Mouse (Mus musculus): ENCODE data around the gene Kif12.

Gene Kif12

GRCm38 (mm10) chr4:63171969-63172685, at the start of gene Kif12:
Gene Kif12, minus strand, starts transcription at chr4:63172131.
- ATAC-seq (ENCODE audit: low TSS enrichment) = no peak

DNA sequence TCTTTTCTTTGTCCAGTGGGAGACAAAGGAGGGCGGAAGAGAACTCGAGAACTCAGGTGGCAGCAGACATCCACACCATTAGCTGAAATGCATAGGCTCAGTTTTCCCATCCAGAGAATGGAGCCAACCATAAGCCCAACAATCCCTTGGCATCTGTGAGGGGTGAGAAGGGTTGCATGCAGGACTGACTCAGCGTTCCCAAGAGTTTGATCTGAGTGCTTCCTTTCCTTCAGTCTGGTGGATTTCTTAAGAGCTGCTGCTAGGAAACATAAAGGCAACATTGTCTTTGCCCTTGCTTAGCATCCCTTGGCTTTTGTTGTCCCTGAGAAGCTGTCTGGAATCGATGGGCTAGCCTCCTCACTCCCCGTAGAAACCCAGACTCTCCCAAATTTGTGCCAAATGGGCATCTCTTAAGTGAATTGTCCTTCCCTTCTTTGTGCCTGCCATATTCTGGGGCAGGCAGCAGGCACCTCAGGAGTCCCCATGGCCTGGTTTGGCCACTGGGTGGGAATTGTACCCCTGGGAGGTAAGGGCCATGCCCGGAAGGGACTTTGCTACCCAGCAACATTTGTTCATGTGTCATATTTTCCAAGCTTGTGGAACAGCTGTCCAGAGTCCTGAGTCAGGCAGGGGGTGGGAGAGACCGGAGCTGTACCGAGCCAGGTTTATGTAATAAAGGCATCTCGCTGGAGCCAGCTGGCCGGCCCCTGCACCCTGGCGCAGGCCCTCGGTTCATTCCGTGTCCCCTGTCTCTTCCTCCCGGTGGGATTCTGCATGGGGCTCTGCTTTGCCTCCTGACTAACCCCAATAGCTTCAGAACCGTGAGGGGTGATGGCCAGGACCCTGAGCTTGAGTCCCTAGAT, 49.4 kb upstream of the Kif12 start:
- peak; percentile 51 for ATAC-seq (ENCODE audit: low TSS enrichment)

DNA sequence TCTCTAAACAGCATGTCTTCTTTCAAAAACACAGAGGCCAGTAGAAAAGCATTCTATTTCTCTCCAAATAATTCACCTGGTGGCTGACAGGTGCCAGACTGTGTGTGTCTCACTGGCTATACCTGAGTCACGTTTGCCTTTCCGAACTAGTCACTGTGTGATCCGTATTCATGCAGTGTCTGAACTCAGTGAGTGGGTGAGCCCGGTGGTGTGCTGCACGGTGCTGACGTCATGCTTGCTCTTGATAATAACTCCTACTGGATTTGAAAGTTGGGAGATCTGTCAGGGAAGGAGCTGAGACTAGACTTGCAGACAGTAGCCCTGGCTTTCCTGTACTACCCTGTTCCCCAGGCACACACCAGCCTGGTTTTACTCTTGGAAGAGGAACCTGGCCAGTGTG, 47.7 kb upstream of the Kif12 start:
- ATAC-seq (ENCODE audit: low TSS enrichment) = peak; percentile 25; the same call in 1 of the 2 replicates

DNA sequence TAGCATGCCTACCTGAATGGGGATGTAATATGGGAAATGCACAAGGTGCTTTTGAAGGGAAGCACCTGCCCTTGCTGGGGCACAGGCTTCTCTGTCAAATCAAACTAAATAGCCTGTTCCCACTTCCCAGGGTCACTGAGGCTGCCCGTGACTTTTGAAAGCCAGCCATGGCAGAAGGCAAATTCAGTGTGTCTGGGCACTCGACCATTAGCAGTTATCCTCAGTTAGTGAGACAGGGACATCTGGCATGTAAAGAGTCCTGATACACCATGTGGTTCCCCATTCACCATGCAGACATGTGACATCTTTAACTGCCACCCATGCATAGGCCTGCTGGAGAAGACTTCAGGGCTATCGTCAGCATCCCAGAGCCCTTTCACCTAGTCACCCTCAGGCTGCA, 47.1 kb upstream of the Kif12 start:
- ATAC-seq (ENCODE audit: low TSS enrichment) = no peak

DNA sequence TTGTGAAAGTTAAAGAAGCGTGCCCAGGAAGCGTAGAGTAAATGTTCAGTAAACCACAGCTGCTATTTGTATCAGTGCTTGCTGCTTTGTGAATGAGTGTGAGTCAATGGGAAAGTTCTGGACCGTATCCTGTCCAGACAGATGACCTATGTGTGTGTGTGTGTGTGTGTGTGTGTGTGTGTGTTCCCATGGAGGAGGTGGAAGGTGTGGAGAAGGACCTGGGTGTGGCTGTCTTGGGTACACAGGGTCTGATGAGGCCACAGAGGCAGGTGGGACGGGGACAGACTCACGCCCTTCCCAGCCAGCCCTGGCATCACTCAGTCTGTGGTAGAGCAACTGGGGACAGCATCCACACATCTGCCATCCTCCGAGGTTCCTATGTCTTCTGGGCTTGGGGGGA, 45.6 kb upstream of the Kif12 start:
- no peak for ATAC-seq (ENCODE audit: low TSS enrichment)

- no peak for ATAC-seq (ENCODE audit: low TSS enrichment)
Observed at GRCm38 (mm10) chr4:63216566-63216965, 44.6 kb upstream of the Kif12 start.

DNA sequence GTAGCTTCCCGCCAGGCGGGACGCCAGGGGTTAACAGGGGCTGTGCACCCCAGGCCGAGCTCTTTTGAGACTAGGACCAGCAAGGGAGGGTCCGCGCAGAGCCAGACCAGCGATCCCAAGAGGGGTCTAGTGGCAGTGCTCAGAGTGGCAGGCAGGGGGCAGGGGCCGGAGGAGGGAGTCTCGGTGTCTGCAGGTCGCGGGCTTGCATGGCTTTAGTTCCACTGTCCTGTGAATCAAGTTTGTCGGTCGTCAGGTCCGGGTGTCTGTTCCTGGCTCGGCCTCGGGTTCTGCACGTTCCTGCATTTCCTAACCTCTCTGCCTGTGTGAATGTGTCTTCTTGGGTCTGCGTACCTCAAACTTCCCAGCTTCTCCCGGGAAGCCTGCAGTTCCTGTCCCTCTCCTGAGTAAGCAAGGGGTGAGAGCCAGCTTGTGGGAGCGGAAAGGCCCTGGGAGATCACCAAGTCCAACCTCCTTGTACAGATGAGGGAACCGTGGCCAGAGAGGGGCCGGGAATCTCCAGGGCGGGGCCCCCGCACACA, 44.1 kb upstream of the Kif12 start:
- no peak for ATAC-seq (ENCODE audit: low TSS enrichment)

DNA sequence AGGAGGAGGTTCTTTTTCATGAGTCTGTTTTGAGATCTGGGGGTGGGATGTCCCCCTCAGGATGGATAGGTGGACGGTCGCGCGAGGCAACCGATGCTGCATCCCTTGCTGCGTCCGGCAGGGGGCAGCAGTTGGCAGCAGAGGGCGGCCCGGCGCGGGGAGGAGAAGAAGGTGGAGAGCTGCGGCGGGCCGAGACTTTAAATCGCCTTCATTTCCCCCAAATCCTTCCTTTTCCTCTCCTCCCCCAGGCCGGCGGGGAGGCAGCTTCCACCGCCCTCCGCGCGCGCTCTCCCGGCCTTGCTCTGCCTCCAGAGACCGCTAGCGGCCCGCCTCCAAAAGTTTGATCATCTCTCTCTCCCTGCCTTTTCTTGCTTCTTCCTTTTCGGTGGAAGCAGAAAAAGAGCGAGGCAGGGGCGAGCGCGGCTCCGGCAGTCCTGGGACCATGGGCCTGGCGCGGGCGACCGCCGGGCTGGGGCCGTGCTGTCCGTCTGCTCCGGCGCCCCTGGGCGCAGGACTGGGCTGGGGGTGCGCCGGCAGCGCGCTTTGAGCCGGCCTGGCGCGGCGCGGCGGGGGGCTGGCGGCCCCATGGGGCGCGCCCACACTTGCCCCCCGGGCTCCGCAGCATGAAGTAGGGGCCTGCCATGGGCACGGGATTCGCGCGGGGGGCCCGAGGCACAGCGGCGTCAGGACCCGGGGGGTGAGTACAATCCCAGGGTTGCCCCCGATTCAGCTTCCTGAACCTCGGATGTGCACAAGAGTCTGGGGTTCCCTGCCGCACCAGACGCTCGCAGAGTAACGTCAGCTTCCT, 43.5 kb upstream of the Kif12 start:
- ATAC-seq (ENCODE audit: low TSS enrichment) = peak; percentile 70

DNA sequence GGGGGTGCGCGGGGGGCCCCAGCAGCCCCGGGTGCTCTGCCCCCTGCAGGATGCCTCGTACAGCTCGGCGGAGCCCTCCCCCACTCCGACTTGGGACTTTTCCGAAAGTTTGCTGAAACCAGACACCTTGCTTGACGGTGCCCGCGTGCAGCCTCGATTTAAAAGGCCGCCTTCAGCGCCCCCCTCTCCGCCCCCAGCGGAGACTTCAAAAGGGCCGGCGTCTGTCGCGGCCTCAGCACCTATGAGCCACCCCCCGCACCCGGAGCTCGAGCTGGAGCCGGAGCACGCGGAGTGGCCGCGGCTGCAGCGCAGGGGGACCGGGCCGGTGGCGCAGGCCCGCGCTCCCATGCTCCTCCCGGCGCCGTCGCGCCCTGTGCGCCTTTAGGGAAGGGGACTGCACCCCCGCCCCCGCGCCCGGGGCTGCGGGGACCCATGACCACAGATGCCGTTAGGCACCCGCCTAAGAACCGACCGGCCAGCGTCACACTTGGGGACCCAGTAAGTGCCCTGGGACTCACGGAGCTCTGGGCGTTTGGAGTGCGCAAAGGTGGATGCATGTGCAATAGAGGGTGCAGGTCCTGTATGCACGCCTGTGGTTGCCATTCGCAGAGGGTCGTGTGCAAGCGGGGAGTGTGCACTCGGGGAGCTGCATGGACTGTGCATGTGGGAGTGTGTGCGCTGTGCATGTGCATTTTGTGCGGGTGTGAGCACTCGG, 42.1 kb upstream of the Kif12 start, which contains the start of gene Col27a1:
Gene Col27a1 (plus strand): TSS at position 98 of the 715 bp plus-strand sequence.
- ATAC-seq (ENCODE audit: low TSS enrichment) = peak; percentile 41; the same call in 1 of the 2 replicates

DNA sequence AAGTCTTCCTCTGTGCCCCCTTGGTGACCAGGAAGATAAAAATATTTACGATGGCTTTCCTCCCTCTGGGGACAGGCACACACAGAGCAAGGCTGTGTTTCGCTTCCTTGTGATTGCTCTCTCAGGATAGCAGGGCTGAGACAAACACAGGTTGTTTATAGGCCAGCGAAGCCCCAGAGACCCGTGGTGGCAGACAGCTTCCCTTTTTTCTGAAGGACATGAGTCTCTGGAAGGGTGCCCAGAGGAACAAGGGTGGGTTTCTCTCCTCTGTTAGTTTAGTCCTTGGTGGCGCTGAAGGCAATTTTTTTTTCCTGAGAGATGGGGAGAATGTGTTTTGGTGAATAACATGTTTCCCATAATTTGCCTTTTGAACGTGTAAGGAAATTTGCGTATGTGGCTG, 33.7 kb upstream of the Kif12 start:
- no peak; the same call in 1 of the 2 replicates for ATAC-seq (ENCODE audit: low TSS enrichment)

DNA sequence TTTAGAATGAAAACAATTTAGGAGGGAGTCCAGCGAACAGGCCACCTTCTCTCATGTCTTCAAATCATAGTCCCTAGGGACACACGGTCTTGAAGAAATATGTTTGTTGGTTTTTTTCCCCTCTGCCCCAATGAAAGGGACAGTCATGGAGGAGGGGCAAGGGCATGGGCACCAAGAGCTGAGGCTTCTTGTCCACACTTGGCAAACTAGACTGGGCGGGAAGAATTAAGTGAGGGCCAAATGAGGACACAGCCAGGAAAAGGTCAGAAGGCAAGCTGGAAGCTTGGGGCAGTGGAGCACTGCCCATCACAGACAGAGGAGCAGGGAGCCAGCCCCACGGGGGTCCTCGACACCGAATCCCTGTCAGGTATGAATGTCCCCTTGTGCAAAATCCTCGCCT, 31.9 kb upstream of the Kif12 start:
- no peak for ATAC-seq (ENCODE audit: low TSS enrichment)

- no peak for ATAC-seq (ENCODE audit: low TSS enrichment)
Observed at GRCm38 (mm10) chr4:63199366-63199765, 27.4 kb upstream of the Kif12 start.

GRCm38 (mm10) chr4:63194366-63194765, 22.4 kb upstream of the Kif12 start:
- ATAC-seq (ENCODE audit: low TSS enrichment) = no peak

DNA sequence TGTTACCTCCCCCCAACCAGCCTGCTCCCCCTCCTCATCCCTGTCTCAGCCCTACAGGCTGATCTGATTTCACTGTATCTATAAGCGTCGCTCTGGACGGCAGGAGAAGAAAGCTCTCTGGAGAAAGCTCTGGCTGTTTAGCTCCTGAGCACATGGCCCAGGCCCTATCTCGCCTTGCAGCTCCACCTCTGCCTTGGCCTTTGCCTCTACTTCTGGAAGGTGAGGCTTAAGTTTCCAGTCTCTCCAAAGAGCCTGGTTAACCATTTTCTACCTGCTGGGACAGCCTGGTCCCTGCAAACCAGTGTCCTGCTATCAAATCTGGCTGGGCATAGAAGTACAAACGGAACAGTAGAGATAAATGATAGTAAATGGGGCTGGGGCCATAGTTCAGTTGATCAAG, 19.7 kb upstream of the Kif12 start:
- no peak for ATAC-seq (ENCODE audit: low TSS enrichment)

DNA sequence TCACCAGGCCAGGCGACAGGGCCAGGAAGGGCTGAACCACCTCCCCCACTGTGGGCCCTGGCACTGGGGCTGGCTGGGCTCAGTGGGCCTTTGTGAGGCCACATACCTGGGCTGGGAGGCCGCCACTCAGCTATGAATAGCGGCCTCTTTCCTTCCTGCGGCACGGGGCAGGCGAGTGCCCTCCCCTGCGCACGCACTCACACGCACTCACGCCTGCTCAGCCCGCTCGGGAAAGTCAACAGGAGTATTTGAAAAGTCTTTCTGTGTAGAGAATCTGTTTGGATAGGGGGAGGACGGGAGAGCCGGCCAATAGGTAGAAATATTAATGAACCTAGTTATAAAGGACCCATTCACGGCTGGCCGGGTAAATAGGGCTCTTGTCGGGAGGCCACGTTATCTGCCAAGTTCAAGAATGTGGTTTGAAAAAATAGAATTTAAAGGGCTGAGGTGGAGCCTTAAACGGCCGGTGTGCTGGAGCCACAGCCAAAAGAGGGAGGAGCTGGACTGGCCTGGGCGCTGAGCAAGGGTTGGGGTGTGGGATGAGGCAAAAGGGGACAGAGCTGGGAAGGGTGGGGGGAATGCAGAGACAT, 14.4 kb upstream of the Kif12 start:
- ATAC-seq (ENCODE audit: low TSS enrichment) = no peak

DNA sequence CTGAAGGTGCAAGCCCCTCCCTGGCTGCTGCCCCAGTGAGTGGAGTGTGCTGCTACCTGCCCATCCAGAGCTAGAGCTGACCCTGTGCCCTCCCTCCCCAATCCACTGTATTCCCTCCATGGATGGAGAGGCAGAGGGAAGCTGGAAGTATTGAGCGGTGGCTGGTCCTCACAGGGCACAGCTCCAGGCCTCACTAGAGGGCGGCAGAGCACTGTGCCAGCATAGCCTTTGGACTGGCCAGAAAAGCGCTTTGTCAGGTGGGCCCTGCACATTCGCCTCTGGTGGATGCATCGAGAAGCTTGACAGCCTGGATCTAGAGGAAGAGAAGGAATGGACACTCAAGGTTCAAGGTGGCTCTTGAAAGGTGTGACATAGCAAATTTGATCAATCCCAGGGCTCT, 9.6 kb upstream of the Kif12 start:
- ATAC-seq (ENCODE audit: low TSS enrichment) = peak; percentile 93

GRCm38 (mm10) chr4:63171122-63171521, 809 bp downstream of the Kif12 start:
- no peak for ATAC-seq (ENCODE audit: low TSS enrichment)

DNA sequence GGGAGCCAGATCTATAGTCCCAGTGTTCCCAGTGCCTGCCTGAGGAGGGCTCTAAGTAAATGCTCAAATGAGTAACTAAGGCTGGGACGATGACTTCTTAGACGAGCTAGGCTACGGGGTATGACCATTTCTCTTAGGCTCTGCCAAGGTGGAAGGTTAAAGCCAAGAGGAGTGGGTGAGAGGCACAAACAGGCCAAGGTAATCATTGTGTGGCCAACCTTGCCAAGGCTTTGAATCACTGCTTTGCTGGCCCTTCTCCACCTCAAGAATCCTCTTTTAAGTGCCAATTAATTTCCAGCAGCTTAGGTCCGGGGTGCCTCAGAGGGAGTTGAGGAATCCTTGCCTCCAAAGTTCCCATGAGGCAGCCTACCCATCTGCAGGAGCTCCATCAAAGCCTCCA, 1.9 kb downstream of the Kif12 start:
- ATAC-seq (ENCODE audit: low TSS enrichment) = no peak

DNA sequence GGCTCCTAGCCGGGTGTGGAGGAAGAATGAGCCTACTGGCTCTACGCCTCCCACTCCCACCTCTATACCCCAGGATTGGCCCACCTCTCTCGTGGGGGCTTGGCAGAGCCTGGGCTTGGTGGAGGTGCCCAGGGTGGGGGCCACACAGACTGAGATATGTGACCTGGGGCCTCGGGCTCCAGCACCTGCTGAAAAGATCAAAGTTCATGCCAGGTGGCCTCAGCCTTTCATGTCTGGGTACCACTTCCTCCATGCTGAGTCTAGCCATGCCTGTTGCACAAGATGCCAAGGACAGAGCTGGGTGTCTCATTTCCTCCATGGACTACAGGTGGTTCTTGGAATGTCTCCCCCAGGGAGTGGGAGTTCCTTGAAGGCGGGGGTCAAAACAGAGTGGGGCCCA, 5.6 kb downstream of the Kif12 start:
- ATAC-seq (ENCODE audit: low TSS enrichment) = no peak

DNA sequence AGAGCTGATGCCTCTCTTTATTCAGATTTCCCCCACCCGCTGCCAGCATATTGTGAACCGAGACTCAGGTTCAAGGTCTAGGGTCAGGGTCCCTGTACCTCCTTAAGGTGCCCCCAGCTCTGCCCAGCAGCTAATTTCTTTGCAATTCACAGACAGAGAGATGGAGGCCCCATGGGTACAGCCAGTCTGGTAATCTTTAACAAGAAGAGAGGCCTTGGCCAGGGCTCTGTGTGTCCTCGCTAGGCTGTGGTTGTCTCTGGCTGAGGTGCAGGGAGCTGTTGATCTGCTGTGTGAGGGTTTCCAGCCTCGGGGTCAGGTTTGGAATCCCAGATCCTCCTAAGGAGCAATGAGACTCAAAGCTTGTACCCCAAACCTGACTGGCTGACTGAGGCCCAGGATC, 6.3 kb downstream of the Kif12 start:
- ATAC-seq (ENCODE audit: low TSS enrichment) = no peak
